Mouse (Mus musculus) neutrophil, adult 5-6 weeks (primary cell): ENCODE data around the gene Cts6. TPM values are rescaled to one million over a fixed set of nuclear protein-coding genes. Genes with fewer than 3 reads are reported as not detected.
"Not testable (repeated sequence)": the region's sequence is repeated elsewhere in the genome, so short reads cannot be mapped to it uniquely, and the experiment has no call there.

Experiments used
- ATAC-seq: fragments of 151-379, 151-347 bp; 2 replicates; pipeline ENCODE4 v1.8.0; 2017; ENCODE audit warnings: mild to moderate bottlenecking, moderate TSS enrichment; ENCODE audit not compliant: insufficient number of reproducible peaks, poor library complexity, low FRiP score, severe bottlenecking; ENCODE audit errors: extremely low read depth
- total RNA-seq: library from RNA; stranded (forward); fragments of 200-1000 nt; gene quantifications from 2 replicates; pipeline ENCODE4 v1.2.3, GENCODE M21; 2017

The Cts6 gene
- not detected in 2 replicates for total RNA-seq

- no peak for ATAC-seq
Observed at GRCm38 (mm10) chr13:61203310-61203709, at the start of gene Cts6. Gene Cts6 (minus strand): TSS chr13:61203410.

- no peak for ATAC-seq
Observed at GRCm38 (mm10) chr13:61241076-61241947, 38.1 kb upstream of the Cts6 start.

- not testable (repeated sequence) for ATAC-seq
Observed at GRCm38 (mm10) chr13:61185151-61185933, 17.9 kb downstream of the Cts6 start.

- ATAC-seq = no peak
Observed at GRCm38 (mm10) chr13:61164622-61165021, 38.6 kb downstream of the Cts6 start.

- ATAC-seq = no peak
Observed at GRCm38 (mm10) chr13:61164156-61164555, 39.1 kb downstream of the Cts6 start, which contains the start of gene Ctsr. Gene Ctsr (minus strand): TSS chr13:61164256.

Other genes starting within 250 kb of the Cts6 start
- not detected in 2 replicates for gene Ctsj, start 197.5 kb downstream of the Cts6 start, total RNA-seq
- not detected in 2 replicates for gene Ctsq, start 162.8 kb downstream of the Cts6 start, total RNA-seq
- gene Ctsr, start 39.2 kb downstream of the Cts6 start, total RNA-seq = not detected in 2 replicates
- gene Cts8, start 51.9 kb upstream of the Cts6 start, total RNA-seq = not detected in 2 replicates
- not detected in 2 replicates for gene Gm49398, start 85.4 kb upstream of the Cts6 start, total RNA-seq
- gene Cts7, start 154.8 kb upstream of the Cts6 start, total RNA-seq = not detected in 2 replicates